Mouse (Mus musculus) spleen, adult 2 months (tissue): ENCODE results near the gene Stab2.

Experiments
- CTCF ChIP-seq: fragments of 200-500 bp; IDR thresholded peaks from 2 replicates; pipeline ENCODE4 v1.5.1; 2011; ENCODE audit warnings: mild to moderate bottlenecking, inconsistent platforms; ENCODE audit not compliant: insufficient read depth, insufficient read length, insufficient replicate concordance; ENCODE audit errors: extremely low read depth
- POLR2A ChIP-seq: fragments of 200-500 bp; IDR thresholded peaks from 2 replicates; pipeline ENCODE4 v1.6.1; 2011; ENCODE audit warnings: low read depth, low read length, inconsistent platforms

GRCm38 (mm10) chr10:86836784-86837183, 171.0 kb downstream of the Stab2 start:
- TF ChIP-seq CTCF = no peak
- no peak for TF ChIP-seq POLR2A
